Mouse (Mus musculus) adrenal gland, postnatal 25 days (tissue): ENCODE data around the gene Parg. TPM values are rescaled to one million over a fixed set of nuclear protein-coding genes. Genes with fewer than 3 reads are reported as not detected.
"Not testable (repeated sequence)": the region's sequence is repeated elsewhere in the genome, so short reads cannot be mapped to it uniquely, and the experiment has no call there.

ENCODE experiments used
- DNase-seq: peaks from one replicate; pipeline ENCODE4 v3.0.0; 2021; ENCODE audit warnings: mixed read lengths
- total RNA-seq: library from RNA; stranded (reverse); gene quantifications from 2 replicates; pipeline ENCODE4 v1.2.3, GENCODE M21; 2021

The Parg gene
- total RNA-seq, 1 experiment from 2014 or later: 73.1 TPM

GRCm38 (mm10) chr14:32179393-32180195, 22.2 kb upstream of the Parg start:
- DNase-seq: no peak

- DNase-seq: no peak
Observed at GRCm38 (mm10) chr14:32180861-32181260, 20.9 kb upstream of the Parg start.

GRCm38 (mm10) chr14:32183846-32184245, 17.9 kb upstream of the Parg start:
- DNase-seq: no peak

- DNase-seq: no peak
Observed at GRCm38 (mm10) chr14:32190627-32191391, 10.9 kb upstream of the Parg start.

- DNase-seq: no peak
Observed at GRCm38 (mm10) chr14:32191926-32192325, 9.8 kb upstream of the Parg start.

GRCm38 (mm10) chr14:32192437-32192836, 9.3 kb upstream of the Parg start:
- peak; percentile 52 for DNase-seq

- not testable (repeated sequence) for DNase-seq
Observed at GRCm38 (mm10) chr14:32193557-32193956, 8.2 kb upstream of the Parg start.

- DNase-seq: peak; percentile 63
Observed at GRCm38 (mm10) chr14:32201354-32201753, 395 bp upstream of the Parg start.

- no peak for DNase-seq
Observed at GRCm38 (mm10) chr14:32226601-32227000, 24.9 kb downstream of the Parg start.

GRCm38 (mm10) chr14:32228996-32229395, 27.2 kb downstream of the Parg start:
- peak; percentile 56 for DNase-seq

- DNase-seq: peak; percentile 4
Observed at GRCm38 (mm10) chr14:32242401-32242800, 40.7 kb downstream of the Parg start.

- DNase-seq: no peak
Observed at GRCm38 (mm10) chr14:32246019-32246418, 44.3 kb downstream of the Parg start.

- no peak for DNase-seq
Observed at GRCm38 (mm10) chr14:32249616-32250015, 47.9 kb downstream of the Parg start.

GRCm38 (mm10) chr14:32260830-32261229, 59.1 kb downstream of the Parg start:
- no peak for DNase-seq

- DNase-seq: no peak
Observed at GRCm38 (mm10) chr14:32261741-32262140, 60.0 kb downstream of the Parg start.

GRCm38 (mm10) chr14:32268999-32269398, 67.2 kb downstream of the Parg start:
- no peak for DNase-seq

- no peak for DNase-seq
Observed at GRCm38 (mm10) chr14:32269589-32269988, 67.8 kb downstream of the Parg start.

- DNase-seq: no peak
Observed at GRCm38 (mm10) chr14:32301622-32302021, 99.9 kb downstream of the Parg start.

GRCm38 (mm10) chr14:32302423-32302822, 100.7 kb downstream of the Parg start:
- DNase-seq: no peak

- peak; percentile 10 for DNase-seq
Observed at GRCm38 (mm10) chr14:32304921-32305320, 103.2 kb downstream of the Parg start.

- peak; percentile 73 for DNase-seq
Observed at GRCm38 (mm10) chr14:32309876-32310275, 108.1 kb downstream of the Parg start.

GRCm38 (mm10) chr14:32311381-32312035, 109.8 kb downstream of the Parg start:
- no peak for DNase-seq

- DNase-seq: no peak
Observed at GRCm38 (mm10) chr14:32317822-32318221, 116.1 kb downstream of the Parg start.
